Mouse (Mus musculus) ES-Bruce4 (cell line): ENCODE measurements around the gene Irx3.

Experiments used
- CTCF ChIP-seq: IDR thresholded peaks from one replicate; pipeline ENCODE4 v1.8.1; 2011; ENCODE audit warnings: low read depth, low read length
- EP300 ChIP-seq: IDR thresholded peaks from 2 replicates; pipeline ENCODE4 v1.6.1; 2011; ENCODE audit warnings: low read depth, low read length; ENCODE audit not compliant: insufficient read depth
- POLR2A ChIP-seq: IDR thresholded peaks from one replicate; pipeline ENCODE4 v1.8.1; 2011; ENCODE audit warnings: low read length; ENCODE audit not compliant: insufficient read depth

- TF ChIP-seq CTCF: no peak
- TF ChIP-seq POLR2A: no peak
- TF ChIP-seq EP300: no peak
Observed at GRCm38 (mm10) chr8:91768857-91769256, 33.0 kb downstream of the Irx3 start.
